In genomic region chr11:79831591-79832320, GRCm38 (mm10) we compare ENCODE assay signal across 10 mouse cellular contexts.
A peak's percentile ranks its signal among the peaks of the same experiment; 100 is the strongest.
DNase-seq lines count a peak whose midpoint lies in the region.
"Had no signal": no experiment of that assay in that cellular context is flagged by ENCODE, and none has a peak within 500 bp of the region (broad histone marks: within the 10 kb centered on the region; RNA-seq: fewer than 3 reads in every experiment).

No protein-coding gene starts in this region.

- peak; percentile 28 for DNase-seq in lung, postnatal 14 days
- DNase-seq in lung, adult 18-20 months = no peak
- peak; percentile 77 for DNase-seq in NIH3T3 (ENCODE audit: low read depth)
- peak; percentile 85 for DNase-seq in fibroblast of lung, adult 2 months (ENCODE audit: low read depth)
- DNase-seq in heart, postnatal 14 days = peak; percentile 40 to 60
- DNase-seq in ovary, postnatal 36 days (ENCODE audit: low spot score) = no peak
- DNase-seq in thymus, postnatal 4 days = no peak
- DNase-seq in frontal cortex, postnatal 36 days (ENCODE audit: low spot score in 2 of 2) = no peak
- DNase-seq: kidney, postnatal 4 days; thymus, adult 18-20 months had no signal

- intact Hi-C loops in heart, postnatal 14 days (cut with DNase I) = no loop called here

Comparison
In these comparisons a context has a peak if more than half of its experiments do, and no peak if none do; other contexts are left out.
1. DNase-seq: peak in lung, postnatal 14 days (single experiment), NIH3T3 (single experiment), fibroblast of lung, adult 2 months (single experiment) and heart, postnatal 14 days (2 of 2); none in lung, adult 18-20 months (0 of 2), ovary, postnatal 36 days (single experiment), thymus, postnatal 4 days (single experiment) and frontal cortex, postnatal 36 days (0 of 2).